ENCODE assay signal across 27 mouse cellular contexts in genomic region chr19:55893557-55893956, GRCm38 (mm10).
DNase-seq lines count a peak whose midpoint lies in the region; ATAC-seq and TF ChIP-seq lines count a peak whose summit lies in the region.
"Had no signal": no experiment of that assay in that cellular context is flagged by ENCODE, and none has a peak within 500 bp of the region (broad histone marks: within the 10 kb centered on the region; RNA-seq: fewer than 3 reads in every experiment).

No protein-coding gene starts in this region.

- peaks cover 74% of the 10 kb centered on the region for H3K4me1 ChIP-seq in forebrain, embryonic 12.5 days
- H3K4me1 ChIP-seq in forebrain, embryonic 14.5 days (ENCODE audit: control insufficient read depth, insufficient read depth, low read length) = peaks cover 38% of the 10 kb centered on the region
- peaks cover 68% of the 10 kb centered on the region for H3K4me1 ChIP-seq in midbrain, embryonic 12.5 days
- no peaks in the 10 kb centered on the region for H3K4me1 ChIP-seq in midbrain, postnatal 0 days (ENCODE audit: insufficient read depth, low read length)
- H3K4me1 ChIP-seq in thymus, adult 2 months (replicated peaks; ENCODE audit: control insufficient read depth, insufficient read depth, low read length) = peaks cover 3% of the 10 kb centered on the region; the same call in 1 of the 2 replicates

- TF ChIP-seq POLR2A in thymus, adult 2 months (IDR thresholded peaks at IDR 0.05; ENCODE audit: control insufficient read depth, extremely low read depth, insufficient read depth, low read length, poor library complexity) = no peak

- no peak for DNase-seq in forebrain, embryonic 14.5 days (ENCODE audit: low spot score)
- DNase-seq in midbrain, postnatal 0 days (ENCODE audit: low spot score) = no peak
- no peak for DNase-seq in spleen, adult 12 weeks (ENCODE audit: low spot score)
- DNase-seq in thymus, adult 2 months = no peak
- DNase-seq: adrenal gland, postnatal 25 days; B cell, adult 2 months; cerebellum, adult 18-20 months; cerebellum, postnatal 10 days; gastrocnemius, postnatal 25 days; heart, adult 11 months; kidney, adult 18-20 months; kidney, postnatal 25 days; left cerebral cortex, postnatal 4 days; liver, postnatal 0 days; lung, postnatal 36 days; retina, postnatal 1 day; right cerebral cortex, postnatal 25 days; spleen, adult 18-20 months; thymus, postnatal 4 days had no signal

- H3K9me3 ChIP-seq in forebrain, embryonic 12.5 days = no peaks in the 10 kb centered on the region
- H3K9me3 ChIP-seq in forebrain, embryonic 14.5 days (replicated peaks; ENCODE audit: control insufficient read depth, low read length) = no peaks in the 10 kb centered on the region
- no peaks in the 10 kb centered on the region for H3K9me3 ChIP-seq in midbrain, embryonic 12.5 days
- H3K9me3 ChIP-seq in midbrain, postnatal 0 days (ENCODE audit: low read length) = no peaks in the 10 kb centered on the region
- H3K9me3 ChIP-seq: embryonic facial prominence, embryonic 15.5 days; heart, embryonic 12.5 days; kidney, embryonic 15.5 days; liver, embryonic 12.5 days; neural tube, embryonic 15.5 days had no signal

- peaks cover 45% of the 10 kb centered on the region for H3K27me3 ChIP-seq in forebrain, embryonic 12.5 days
- peaks cover 20% of the 10 kb centered on the region for H3K27me3 ChIP-seq in forebrain, embryonic 14.5 days (replicated peaks; ENCODE audit: control insufficient read depth, insufficient read depth, low read length)
- H3K27me3 ChIP-seq in midbrain, embryonic 12.5 days = peaks cover 21% of the 10 kb centered on the region; the same call in 1 of the 2 replicates
- 0 out of 2 replicates have a peak, but pooled peaks cover 4% of the 10 kb centered on the region for H3K27me3 ChIP-seq in midbrain, postnatal 0 days (ENCODE audit: insufficient read depth, low read length)
- H3K27me3 ChIP-seq in thymus, adult 2 months (ENCODE audit: control insufficient read depth, insufficient read depth, low read length) = no peaks in the 10 kb centered on the region; the same call in 1 of the 2 replicates
- H3K27me3 ChIP-seq: heart, embryonic 12.5 days had no signal

- TF ChIP-seq CTCF in midbrain, postnatal 0 days (IDR thresholded peaks at IDR 0.05) = no peak
- TF ChIP-seq CTCF in thymus, adult 2 months (IDR thresholded peaks at IDR 0.05; ENCODE audit: borderline replicate concordance, control insufficient read depth, extremely low read depth, insufficient read depth, low read length, poor library complexity) = no peak

- ATAC-seq in forebrain, embryonic 12.5 days (ENCODE audit: low FRiP score) = no peak
- ATAC-seq in forebrain, embryonic 14.5 days = no peak
- ATAC-seq in midbrain, embryonic 12.5 days (ENCODE audit: low FRiP score, low read depth) = no peak
- no peak for ATAC-seq in midbrain, postnatal 0 days (ENCODE audit: low FRiP score)
- ATAC-seq: hindbrain, embryonic 16.5 days; liver, embryonic 12.5 days; liver, postnatal 0 days had no signal

- H3K4me2 ChIP-seq in forebrain, embryonic 12.5 days = peak overlapping the region; percentile 11
- peak overlapping the region; percentile 28 for H3K4me2 ChIP-seq in forebrain, embryonic 14.5 days (ENCODE audit: low read length)
- H3K4me2 ChIP-seq in midbrain, embryonic 12.5 days (replicated peaks) = peak overlapping the region; percentile 46
- H3K4me2 ChIP-seq in midbrain, postnatal 0 days (ENCODE audit: low read depth, low read length, poor library complexity, severe bottlenecking) = peak overlapping the region; percentile 29
- H3K4me2 ChIP-seq: embryonic facial prominence, embryonic 15.5 days; heart, embryonic 12.5 days; kidney, embryonic 15.5 days; liver, embryonic 12.5 days; neural tube, embryonic 15.5 days had no signal

- H3K9ac ChIP-seq in forebrain, embryonic 12.5 days = no peak overlapping the region
- H3K9ac ChIP-seq in forebrain, embryonic 14.5 days (ENCODE audit: low read length) = peak overlapping the region; percentile 44
- peak overlapping the region; percentile 46; the same call in 1 of the 2 replicates for H3K9ac ChIP-seq in midbrain, embryonic 12.5 days (replicated peaks)
- H3K9ac ChIP-seq in midbrain, postnatal 0 days (replicated peaks; ENCODE audit: low read length, poor library complexity, severe bottlenecking) = peak overlapping the region; percentile 54
- H3K9ac ChIP-seq: embryonic facial prominence, embryonic 15.5 days; heart, embryonic 12.5 days; kidney, embryonic 15.5 days; liver, embryonic 12.5 days; liver, postnatal 0 days; neural tube, embryonic 15.5 days had no signal

- peak overlapping the region; percentile 2 for H3K4me3 ChIP-seq in forebrain, embryonic 12.5 days (replicated peaks)
- peak overlapping the region; percentile 11 for H3K4me3 ChIP-seq in forebrain, embryonic 14.5 days (ENCODE audit: low read depth, low read length)
- H3K4me3 ChIP-seq in midbrain, embryonic 12.5 days = peak overlapping the region; percentile 28
- peak overlapping the region; percentile 43 for H3K4me3 ChIP-seq in midbrain, postnatal 0 days (ENCODE audit: low read depth, low read length)
- H3K4me3 ChIP-seq in thymus, adult 2 months (ENCODE audit: control insufficient read depth, insufficient read depth, low read length) = no peak overlapping the region
- H3K4me3 ChIP-seq: embryonic facial prominence, embryonic 15.5 days; heart, embryonic 12.5 days; kidney, embryonic 15.5 days; liver, embryonic 12.5 days; neural tube, embryonic 15.5 days had no signal

- WGBS in forebrain, embryonic 12.5 days = 27% methylated on average over 11 of the region's 11 CpGs
- WGBS in forebrain, embryonic 14.5 days = 33% methylated on average over 11 of the region's 11 CpGs
- WGBS in midbrain, embryonic 12.5 days = 35% methylated on average over 11 of the region's 11 CpGs
- 51% methylated on average over 11 of the region's 11 CpGs for WGBS in midbrain, postnatal 0 days
- 93% methylated on average over 11 of the region's 11 CpGs for WGBS in thymus, adult 2 months

- no peaks in the 10 kb centered on the region for H3K36me3 ChIP-seq in forebrain, embryonic 12.5 days (replicated peaks)
- no peaks in the 10 kb centered on the region for H3K36me3 ChIP-seq in forebrain, embryonic 14.5 days (ENCODE audit: control insufficient read depth, insufficient read depth, low read length)
- no peaks in the 10 kb centered on the region for H3K36me3 ChIP-seq in midbrain, embryonic 12.5 days
- H3K36me3 ChIP-seq in midbrain, postnatal 0 days (ENCODE audit: insufficient read depth, low read length) = no peaks in the 10 kb centered on the region
- H3K36me3 ChIP-seq in thymus, adult 2 months (ENCODE audit: control insufficient read depth, insufficient read depth, low read length) = no peaks in the 10 kb centered on the region
- H3K36me3 ChIP-seq: embryonic facial prominence, embryonic 15.5 days; heart, embryonic 12.5 days; liver, embryonic 12.5 days; neural tube, embryonic 15.5 days had no signal

- peak overlapping the region; percentile 57 for H3K27ac ChIP-seq in forebrain, embryonic 12.5 days
- peak overlapping the region; percentile 83 for H3K27ac ChIP-seq in forebrain, embryonic 14.5 days (ENCODE audit: low read depth, low read length)
- peak overlapping the region; percentile 93 for H3K27ac ChIP-seq in midbrain, embryonic 12.5 days (replicated peaks)
- H3K27ac ChIP-seq in midbrain, postnatal 0 days (ENCODE audit: low read depth, low read length) = peak overlapping the region; percentile 84
- H3K27ac ChIP-seq in thymus, adult 2 months (ENCODE audit: control insufficient read depth, insufficient read depth, low read length) = no peak overlapping the region
- H3K27ac ChIP-seq: embryonic facial prominence, embryonic 15.5 days; kidney, embryonic 15.5 days; liver, embryonic 12.5 days; neural tube, embryonic 15.5 days had no signal
